Mouse (Mus musculus): ENCODE measurements at regions not wholly inside any gene's neighbourhood (a gene's known extent, or its start where the extent isn't known, plus 50 kb on each side); places are given as distances from the start of the nearest gene placed in this dataset.

GRCm38 (mm10) chr3:38776743-38777366 is 109.9 kb upstream of the Fat4 start:
- Histone ChIP-seq H3K9ac (ENCODE audit: low read length) (no peak overlapping the region), H3K4me2 (replicated peaks; ENCODE audit: low read depth) (no peak overlapping the region), H3K4me3 (ENCODE audit: low read depth, low read length) (no peak overlapping the region), H3K4me1 (replicated peaks; ENCODE audit: control insufficient read depth, insufficient read depth) (no peaks in the 10 kb centered on the region), H3K36me3 (ENCODE audit: control insufficient read depth, insufficient read depth, low read length) (no peaks in the 10 kb centered on the region), H3K27me3 (ENCODE audit: control insufficient read depth, insufficient read depth, low read length) (no peaks in the 10 kb centered on the region), H3K9me3 (ENCODE audit: control insufficient read depth, low read length) (no peaks in the 10 kb centered on the region), H3K27ac (replicated peaks) (no peak overlapping the region)
- no peak for ATAC-seq (ENCODE audit: low FRiP score, low TSS enrichment)
- no peak for DNase-seq (ENCODE audit: low spot score)
- no peak for TF ChIP-seq CTCF (IDR thresholded peaks at IDR 0.05; ENCODE audit: low read depth)
- no peak for TF ChIP-seq EP300 (optimal IDR thresholded peaks at IDR 0.05)
- WGBS: 80% methylated on average over 4 of the region's 4 CpGs

DNA sequence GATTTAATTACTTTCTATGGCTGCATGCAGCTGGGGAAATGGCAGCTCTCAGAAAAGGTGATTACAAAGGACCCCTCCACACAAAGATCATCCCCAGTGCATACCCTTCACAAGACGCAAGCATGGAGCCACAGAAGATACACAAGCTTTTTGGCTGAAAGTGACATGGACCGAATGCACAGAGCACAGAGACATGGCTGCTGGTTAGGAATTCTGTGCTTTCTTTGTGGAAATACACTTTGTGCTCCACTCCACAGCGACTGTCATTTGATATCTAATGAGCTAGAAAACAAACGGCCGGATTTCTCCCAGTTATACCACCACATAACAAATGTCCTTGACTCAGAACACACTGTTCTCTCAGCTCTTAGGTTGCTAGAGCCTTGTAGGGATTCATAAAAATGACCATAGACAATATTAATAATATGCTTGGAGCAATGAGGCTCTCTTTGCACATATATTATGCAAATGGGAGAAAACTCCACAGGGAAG is 132.1 kb upstream of the Fat4 start:
- Histone ChIP-seq H3K36me3 (ENCODE audit: control insufficient read depth, insufficient read depth, low read length) (no peaks in the 10 kb centered on the region), H3K4me1 (replicated peaks; ENCODE audit: control insufficient read depth, insufficient read depth) (no peaks in the 10 kb centered on the region), H3K4me2 (replicated peaks; ENCODE audit: low read depth) (no peak overlapping the region), H3K27ac (replicated peaks) (no peak overlapping the region), H3K4me3 (ENCODE audit: low read depth, low read length) (no peak overlapping the region), H3K9ac (ENCODE audit: low read length) (no peak overlapping the region), H3K27me3 (ENCODE audit: control insufficient read depth, insufficient read depth, low read length) (no peaks in the 10 kb centered on the region), H3K9me3 (ENCODE audit: control insufficient read depth, low read length) (no peaks in the 10 kb centered on the region)
- WGBS: 54% methylated on average over 5 of the region's 5 CpGs
- DNase-seq (ENCODE audit: low spot score) (no peak), ATAC-seq (ENCODE audit: low FRiP score, low TSS enrichment) (no peak)
- TF ChIP-seq EP300 (optimal IDR thresholded peaks at IDR 0.05) (no peak), CTCF (IDR thresholded peaks at IDR 0.05; ENCODE audit: low read depth) (no peak)

DNA sequence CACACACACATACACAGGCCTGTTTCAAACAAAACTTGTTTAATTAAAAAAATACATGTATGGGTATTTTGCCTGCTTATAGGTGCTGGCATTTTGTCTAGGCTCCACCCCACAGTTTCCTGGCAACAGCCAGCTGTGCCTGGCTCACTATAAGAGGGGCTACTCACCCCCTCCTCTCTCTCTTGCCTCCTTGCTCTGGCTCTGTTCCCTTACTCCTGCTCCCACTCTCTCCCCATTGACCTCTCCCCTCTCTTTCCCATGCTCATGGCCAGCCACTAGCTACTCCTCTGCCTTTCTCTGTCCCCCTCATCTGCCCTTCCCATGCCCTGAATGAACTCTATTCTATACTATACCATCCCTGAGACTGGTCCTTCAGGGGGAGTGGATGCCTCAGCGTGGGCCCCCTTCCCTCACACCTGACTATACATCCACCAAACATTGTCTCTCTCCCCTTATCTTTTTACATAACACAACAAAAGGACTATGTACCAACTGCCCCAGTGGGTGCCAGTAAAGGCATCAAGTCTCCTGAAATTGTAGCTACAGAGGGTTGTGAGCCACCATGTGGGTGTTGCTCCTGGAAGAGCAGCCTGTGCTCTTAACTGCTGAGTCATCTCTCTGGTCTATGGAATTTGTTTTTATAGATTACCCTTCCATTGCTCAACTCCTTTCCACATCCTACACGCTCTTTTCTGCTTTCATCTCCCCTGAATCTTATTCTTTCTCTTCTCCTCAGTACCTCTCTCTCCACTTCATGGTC is 133.1 kb upstream of the Fat4 start:
- H3K27me3 ChIP-seq (ENCODE audit: control insufficient read depth, insufficient read depth, low read length): no peaks in the 10 kb centered on the region
- no peaks in the 10 kb centered on the region for H3K36me3 ChIP-seq (ENCODE audit: control insufficient read depth, insufficient read depth, low read length)
- TF ChIP-seq CTCF (IDR thresholded peaks at IDR 0.05; ENCODE audit: low read depth) (no peak), EP300 (optimal IDR thresholded peaks at IDR 0.05) (no peak)
- no peak overlapping the region for H3K4me3 ChIP-seq (ENCODE audit: low read depth, low read length)
- H3K9me3 ChIP-seq (ENCODE audit: control insufficient read depth, low read length): no peaks in the 10 kb centered on the region
- WGBS: 71% methylated on average over 2 of the region's 2 CpGs
- H3K4me2 ChIP-seq (replicated peaks; ENCODE audit: low read depth): no peak overlapping the region
- H3K9ac ChIP-seq (ENCODE audit: low read length): no peak overlapping the region
- no peak for DNase-seq (ENCODE audit: low spot score)
- no peak for ATAC-seq (ENCODE audit: low FRiP score, low TSS enrichment)
- H3K4me1 ChIP-seq (replicated peaks; ENCODE audit: control insufficient read depth, insufficient read depth): no peaks in the 10 kb centered on the region
- H3K27ac ChIP-seq (replicated peaks): no peak overlapping the region

DNA sequence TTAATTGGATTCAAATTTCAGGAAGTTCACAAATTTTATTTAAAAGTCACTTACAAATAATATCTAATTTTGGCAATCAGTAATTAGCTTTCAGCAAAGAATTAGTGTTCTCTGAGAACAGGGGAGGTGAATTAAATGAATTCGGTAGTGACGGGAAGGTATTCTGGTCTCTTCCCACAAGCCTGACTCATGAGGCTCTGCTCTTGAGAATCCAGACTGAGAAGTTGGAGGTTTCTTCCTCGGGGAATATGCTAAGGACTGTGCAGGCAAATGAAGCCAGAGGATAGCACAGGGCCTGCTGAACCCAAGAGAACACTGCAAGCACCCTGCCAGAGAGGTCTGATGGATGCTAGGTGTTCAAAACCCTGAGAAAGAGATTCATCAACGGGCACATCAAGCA is 144.6 kb upstream of the Fat4 start:
- DNase-seq (ENCODE audit: low spot score): no peak
- no peak for ATAC-seq (ENCODE audit: low FRiP score, low TSS enrichment)
- H3K4me2 ChIP-seq (replicated peaks; ENCODE audit: low read depth): no peak overlapping the region
- no peaks in the 10 kb centered on the region for H3K9me3 ChIP-seq (ENCODE audit: control insufficient read depth, low read length)
- no peaks in the 10 kb centered on the region for H3K4me1 ChIP-seq (replicated peaks; ENCODE audit: control insufficient read depth, insufficient read depth)
- 80% methylated on average over 4 of the region's 4 CpGs for WGBS
- H3K36me3 ChIP-seq (ENCODE audit: control insufficient read depth, insufficient read depth, low read length): no peaks in the 10 kb centered on the region
- H3K27me3 ChIP-seq (ENCODE audit: control insufficient read depth, insufficient read depth, low read length): no peaks in the 10 kb centered on the region
- H3K4me3 ChIP-seq (ENCODE audit: low read depth, low read length): no peak overlapping the region
- no peak overlapping the region for H3K27ac ChIP-seq (replicated peaks)
- TF ChIP-seq CTCF (IDR thresholded peaks at IDR 0.05; ENCODE audit: low read depth) (no peak), EP300 (optimal IDR thresholded peaks at IDR 0.05) (no peak)
- H3K9ac ChIP-seq (ENCODE audit: low read length): no peak overlapping the region

DNA sequence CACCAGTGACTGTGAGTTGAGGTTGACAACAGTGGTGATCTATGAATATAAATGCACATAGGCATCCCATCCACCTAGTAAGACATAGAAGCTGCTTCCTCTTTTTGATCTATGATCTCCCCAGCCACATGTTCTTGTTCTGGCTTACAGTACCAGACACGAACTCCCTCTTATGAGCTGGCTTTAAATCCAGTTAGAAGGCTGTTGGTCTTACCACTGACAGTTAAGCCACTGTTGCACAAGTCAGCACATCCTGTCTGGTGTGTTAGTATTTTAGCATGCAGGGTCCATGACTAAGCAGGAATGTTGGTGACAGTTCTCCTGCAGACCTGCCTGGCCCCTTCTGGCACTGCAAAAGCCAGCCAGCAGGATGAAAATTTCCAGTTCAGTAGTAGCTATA is 164.1 kb upstream of the Fat4 start:
- H3K4me3 ChIP-seq (ENCODE audit: low read depth, low read length): no peak overlapping the region
- no peak overlapping the region for H3K27ac ChIP-seq (replicated peaks)
- H3K36me3 ChIP-seq (ENCODE audit: control insufficient read depth, insufficient read depth, low read length): no peaks in the 10 kb centered on the region
- H3K9me3 ChIP-seq (ENCODE audit: control insufficient read depth, low read length): no peaks in the 10 kb centered on the region
- DNase-seq (ENCODE audit: low spot score): no peak
- WGBS: 70% methylated on average over 1 of the region's 1 CpGs
- no peak overlapping the region for H3K9ac ChIP-seq (ENCODE audit: low read length)
- H3K4me1 ChIP-seq (replicated peaks; ENCODE audit: control insufficient read depth, insufficient read depth): no peaks in the 10 kb centered on the region
- ATAC-seq (ENCODE audit: low FRiP score, low TSS enrichment): no peak
- no peaks in the 10 kb centered on the region for H3K27me3 ChIP-seq (ENCODE audit: control insufficient read depth, insufficient read depth, low read length)
- TF ChIP-seq EP300 (optimal IDR thresholded peaks at IDR 0.05) (no peak), CTCF (IDR thresholded peaks at IDR 0.05; ENCODE audit: low read depth) (no peak)
- H3K4me2 ChIP-seq (replicated peaks; ENCODE audit: low read depth): no peak overlapping the region
